Mouse (Mus musculus): ENCODE data around the gene Atp5s. TPM values are rescaled to one million over a fixed set of nuclear protein-coding genes. Genes with fewer than 3 reads are reported as not detected.

The Atp5s gene
- polyA plus RNA-seq, 1 experiment from 2014 or later = 30.0 TPM

GRCm38 (mm10) chr12:69783247-69784025, 58.7 kb downstream of the Atp5s start:
- Histone ChIP-seq H3K4me1 (no peaks in the 10 kb centered on the region), H3K9me3 (no peaks in the 10 kb centered on the region), H3K36me3 (no peaks in the 10 kb centered on the region), H3K4me3 (no peak overlapping the region), H3K9ac (no peak overlapping the region), H3K27me3 (no peaks in the 10 kb centered on the region), H3K27ac (no peak overlapping the region), H3K4me2 (no peak overlapping the region)
- WGBS = 50% methylated on average over 6 of the region's 6 CpGs
- ATAC-seq (ENCODE audit: borderline replicate concordance, extremely low read depth, low FRiP score, low TSS enrichment) = peak; percentile 49; the same call in 1 of the 2 replicates

- WGBS = 83% methylated on average over 9 of the region's 9 CpGs
- ATAC-seq (ENCODE audit: borderline replicate concordance, extremely low read depth, low FRiP score, low TSS enrichment) = no peak
- peaks cover 4% of the 10 kb centered on the region; the same call in 1 of the 2 replicates for H3K4me1 ChIP-seq
Measured at GRCm38 (mm10) chr12:69785471-69785870, 60.7 kb downstream of the Atp5s start.

GRCm38 (mm10) chr12:69788380-69788779, 63.6 kb downstream of the Atp5s start:
- Histone ChIP-seq H3K4me3 (no peak overlapping the region), H3K36me3 (no peaks in the 10 kb centered on the region), H3K9ac (no peak overlapping the region), H3K4me2 (no peak overlapping the region), H3K4me1 (peaks cover 16% of the 10 kb centered on the region), H3K27me3 (peaks cover 5% of the 10 kb centered on the region; the same call in 1 of the 2 replicates), H3K9me3 (no peaks in the 10 kb centered on the region), H3K27ac (no peak overlapping the region)
- ATAC-seq (ENCODE audit: borderline replicate concordance, extremely low read depth, low FRiP score, low TSS enrichment) = no peak
- 76% methylated on average over 5 of the region's 5 CpGs for WGBS

More at GRCm38 (mm10) chr12:69785471-69785870, 60.7 kb downstream of the Atp5s start:
- no peak overlapping the region for H3K4me2 ChIP-seq
- no peak overlapping the region for H3K27ac ChIP-seq
- H3K4me3 ChIP-seq = no peak overlapping the region
- no peak overlapping the region for H3K9ac ChIP-seq
- H3K9me3 ChIP-seq = no peaks in the 10 kb centered on the region
- H3K27me3 ChIP-seq = peaks cover 5% of the 10 kb centered on the region; the same call in 1 of the 2 replicates
- no peaks in the 10 kb centered on the region for H3K36me3 ChIP-seq

- Histone ChIP-seq H3K9me3 (no peaks in the 10 kb centered on the region), H3K4me3 (peak overlapping the region; percentile 49), H3K9ac (peak overlapping the region; percentile 42), H3K4me1 (peaks cover 16% of the 10 kb centered on the region), H3K27me3 (peaks cover 5% of the 10 kb centered on the region; the same call in 1 of the 2 replicates), H3K27ac (no peak overlapping the region), H3K4me2 (peak overlapping the region; percentile 95), H3K36me3 (no peaks in the 10 kb centered on the region)
- peak; percentile 12; the same call in 1 of the 2 replicates for ATAC-seq (ENCODE audit: borderline replicate concordance, extremely low read depth, low FRiP score, low TSS enrichment)
- WGBS = 36% methylated on average over 27 of the region's 27 CpGs
Measured at GRCm38 (mm10) chr12:69789766-69790529, 65.2 kb downstream of the Atp5s start.

GRCm38 (mm10) chr12:69790530-69791505, 66.1 kb downstream of the Atp5s start, which contains the start of gene Cdkl1:
TSS of gene Cdkl1 (minus strand) at chr12:69791267.
- WGBS = 2% methylated on average over 45 of the region's 45 CpGs
- peak within 1 kb of the TSS; percentile 95 for H3K4me2 ChIP-seq
- H3K9ac ChIP-seq = peak within 1 kb of the TSS; percentile 42
- H3K9me3 ChIP-seq = no peaks in the 10 kb centered on the region
- no peak within 1 kb of the TSS for H3K27ac ChIP-seq
- peaks cover 16% of the 10 kb centered on the region for H3K4me1 ChIP-seq
- H3K4me3 ChIP-seq = peak within 1 kb of the TSS; percentile 49
- no peaks in the 10 kb centered on the region for H3K36me3 ChIP-seq
- peaks cover 5% of the 10 kb centered on the region; the same call in 1 of the 2 replicates for H3K27me3 ChIP-seq
- peak; percentile 93 for ATAC-seq (ENCODE audit: borderline replicate concordance, extremely low read depth, low FRiP score, low TSS enrichment)

MicroRNAs within 50 kb of the gene (microRNA counts, 519-probe panel; counts per million panel counts)
- microRNA mmu-miR-681 = 19.7 counts per million

Small RNA genes lying within 50 kb of the gene (microRNA-seq; reads per million reads assigned to microRNA genes)
- gene Mir681 = not detected

Other genes starting within 250 kb of the Atp5s start
- 23.4 and 24.3 TPM in 2 replicates for gene Vcpkmt, start 141.9 kb upstream of the Atp5s start, polyA plus RNA-seq (2015; fragmentation: Nextera tagmentation; extraction: Ambion mirVana)
- 7.5 and 8.9 TPM in 2 replicates for gene Sos2, start 43.1 kb upstream of the Atp5s start, polyA plus RNA-seq (2015; fragmentation: Nextera tagmentation; extraction: Ambion mirVana)
- 14.6 and 14.9 TPM in 2 replicates for gene L2hgdh, start 77 bp upstream of the Atp5s start, polyA plus RNA-seq (2015; fragmentation: Nextera tagmentation; extraction: Ambion mirVana)
- 1.4 and 1.6 TPM in 2 replicates for gene Cdkl1, start 66.3 kb downstream of the Atp5s start, polyA plus RNA-seq (2015; fragmentation: Nextera tagmentation; extraction: Ambion mirVana)
- 3.0 and 3.3 TPM in 2 replicates for gene Atl1, start 167.7 kb downstream of the Atp5s start, polyA plus RNA-seq (2015; fragmentation: Nextera tagmentation; extraction: Ambion mirVana)
- 34.2 and 35.6 TPM in 2 replicates for gene Map4k5, start 168.2 kb downstream of the Atp5s start, polyA plus RNA-seq (2015; fragmentation: Nextera tagmentation; extraction: Ambion mirVana)